Mouse (Mus musculus) forebrain, embryonic 15.5 days (tissue): Measurements from ENCODE around the gene Gm10643. TPM values are rescaled to one million over a fixed set of nuclear protein-coding genes. Genes with fewer than 3 reads are reported as not detected.

Experiments used
- ATAC-seq: fragments of 200-750 bp; cut with Nextera tagmentation; replicated peaks from 2 replicates; pipeline ENCODE4 v1.8.0; 2017; ENCODE audit warnings: mild to moderate bottlenecking, moderate TSS enrichment, moderate library complexity
- H3K27ac ChIP-seq: fragments of 300-500 bp; sonication (generic); replicated peaks from 2 replicates; pipeline ENCODE4 v1.5.1; 2015; ENCODE audit warnings: mild to moderate bottlenecking, inconsistent platforms
- H3K27me3 ChIP-seq: fragments of 300-500 bp; sonication (generic); 2 replicates; pipeline ENCODE4 v1.6.1; 2015; ENCODE audit warnings: inconsistent platforms
- H3K36me3 ChIP-seq: fragments of 300-500 bp; sonication (generic); 2 replicates; pipeline ENCODE4 v1.6.1; 2015; ENCODE audit warnings: mild to moderate bottlenecking, inconsistent platforms
- H3K4me1 ChIP-seq: fragments of 300-500 bp; sonication (generic); 2 replicates; pipeline ENCODE4 v1.6.1; 2015; ENCODE audit warnings: inconsistent platforms
- H3K4me2 ChIP-seq: fragments of 300-500 bp; sonication (generic); replicated peaks from 2 replicates; pipeline ENCODE4 v1.6.1; 2015; ENCODE audit warnings: mild to moderate bottlenecking, inconsistent platforms
- H3K4me3 ChIP-seq: fragments of 300-500 bp; sonication (generic); 2 replicates; pipeline ENCODE4 v1.5.1; 2015; ENCODE audit warnings: mild to moderate bottlenecking, inconsistent platforms
- H3K9ac ChIP-seq: fragments of 300-500 bp; sonication (generic); replicated peaks from 2 replicates; pipeline ENCODE4 v1.6.1; 2015; ENCODE audit warnings: mild to moderate bottlenecking, inconsistent platforms
- H3K9me3 ChIP-seq: fragments of 300-500 bp; sonication (generic); 2 replicates; pipeline ENCODE4 v1.6.1; 2016; ENCODE audit warnings: inconsistent platforms
- WGBS: fragments of 180-500 bp; shearing (Covaris S2); methylation state at CpG from one replicate; pipeline ENCODE4 v1.1.7; 2015; ENCODE audit warnings: mixed read lengths; 5-methylcytosine and 5-hydroxymethylcytosine counted together
- microRNA counts: library from miRNA; unstranded; fragments of <30 nt; microRNA quantifications from one replicate; lab custom pipeline; 2016
- microRNA-seq: library from miRNA; unstranded; fragments of <30 nt; microRNA quantifications from one replicate; pipeline ENCODE4, GENCODE M21; 2016
- polyA plus RNA-seq: library from polyadenylated mRNA; unstranded; fragments of >200 nt; fragmentation: Nextera tagmentation; extraction: Ambion mirVana; gene quantifications from 2 replicates; pipeline ENCODE4 v1.2.1, GENCODE M21; 2015

Gm10643 gene
- polyA plus RNA-seq, 1 experiment from 2014 or later: 1.3 TPM

- Histone ChIP-seq H3K4me1 (peaks cover 9% of the 10 kb centered on the region), H3K27me3 (peaks cover 26% of the 10 kb centered on the region), H3K4me3 (no peak overlapping the region), H3K27ac (no peak overlapping the region), H3K9ac (no peak overlapping the region), H3K4me2 (no peak overlapping the region), H3K36me3 (no peaks in the 10 kb centered on the region), H3K9me3 (no peaks in the 10 kb centered on the region)
- no peak for ATAC-seq
- WGBS: 9% methylated on average over 10 of the region's 10 CpGs
Measured at GRCm38 (mm10) chr8:84027449-84027848, 37.5 kb downstream of the Gm10643 start.

DNA sequence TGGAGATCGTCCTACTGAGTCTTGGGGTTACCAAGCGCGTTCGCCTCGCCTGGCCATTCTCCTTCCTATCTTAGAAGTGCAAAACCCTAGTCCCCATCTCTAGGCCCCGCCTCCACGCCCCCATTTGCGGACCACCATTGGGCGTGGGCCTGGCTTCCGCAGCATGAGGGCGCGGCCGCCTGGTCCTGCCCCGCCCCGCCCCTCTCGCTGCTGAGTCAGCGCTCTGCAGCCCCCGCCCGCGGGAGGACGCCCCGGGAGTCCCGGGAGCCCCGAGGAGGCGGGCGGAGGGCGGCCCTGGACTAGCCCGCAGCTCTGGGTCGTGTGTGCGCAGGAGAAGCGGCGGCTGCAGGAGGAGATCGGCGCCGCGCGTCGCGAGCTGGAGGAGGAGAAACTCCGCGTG lies 39.1 kb downstream of the Gm10643 start:
- H3K9ac ChIP-seq: peak overlapping the region; percentile 51
- ATAC-seq: peak; percentile 81
- H3K4me2 ChIP-seq: peak overlapping the region; percentile 82
- H3K27me3 ChIP-seq: peaks cover 26% of the 10 kb centered on the region
- peaks cover 9% of the 10 kb centered on the region for H3K4me1 ChIP-seq
- no peaks in the 10 kb centered on the region for H3K36me3 ChIP-seq
- no peaks in the 10 kb centered on the region for H3K9me3 ChIP-seq
- H3K4me3 ChIP-seq: peak overlapping the region; percentile 49
- H3K27ac ChIP-seq: no peak overlapping the region
- under 1% methylated on average over 41 of the region's 41 CpGs for WGBS

DNA sequence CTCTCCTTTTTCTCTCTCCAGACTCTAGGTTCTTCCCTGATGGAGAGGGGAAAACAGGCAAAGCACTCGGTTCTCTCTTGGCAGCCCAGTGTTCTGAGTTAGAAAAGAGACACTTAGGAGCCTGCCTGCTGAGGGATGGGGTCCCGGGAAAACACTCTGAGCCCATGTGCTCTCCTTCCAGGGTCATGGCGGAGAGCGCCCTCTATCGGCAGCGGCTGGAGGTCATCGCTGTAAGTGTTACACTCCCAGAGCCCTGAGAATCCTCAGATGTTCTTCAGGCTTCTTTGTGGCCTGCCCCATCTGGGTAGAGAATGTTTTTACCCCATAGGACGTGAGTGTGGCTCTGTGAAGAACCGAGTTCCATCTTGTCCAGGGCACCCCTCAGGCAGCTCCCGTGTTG lies 40.8 kb downstream of the Gm10643 start:
- H3K36me3 ChIP-seq: no peaks in the 10 kb centered on the region
- H3K27ac ChIP-seq: no peak overlapping the region
- H3K4me3 ChIP-seq: no peak overlapping the region
- H3K9ac ChIP-seq: no peak overlapping the region
- no peaks in the 10 kb centered on the region for H3K9me3 ChIP-seq
- ATAC-seq: no peak
- H3K4me1 ChIP-seq: peaks cover 9% of the 10 kb centered on the region
- no peak overlapping the region for H3K4me2 ChIP-seq
- peaks cover 29% of the 10 kb centered on the region for H3K27me3 ChIP-seq
- 10% methylated on average over 10 of the region's 10 CpGs for WGBS

DNA sequence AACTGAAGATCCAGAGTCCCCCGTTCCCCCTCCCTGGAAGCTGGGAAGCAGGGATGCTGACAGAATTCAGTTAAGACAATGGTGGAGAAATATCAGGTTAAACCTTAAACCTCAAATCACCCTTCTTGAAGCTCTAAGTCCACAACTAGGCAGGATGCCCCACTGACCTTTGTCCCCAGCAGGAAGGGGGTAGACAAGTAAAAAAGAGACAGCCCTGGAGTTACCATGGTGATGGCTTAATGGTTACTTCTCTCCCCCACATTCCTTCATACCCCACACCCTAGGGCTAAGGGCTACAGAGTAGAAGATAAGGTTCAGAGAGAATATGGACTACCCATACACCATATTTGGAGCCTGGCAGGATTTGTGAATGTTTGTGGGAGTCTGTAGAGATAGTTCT lies 41.3 kb downstream of the Gm10643 start:
- ATAC-seq: no peak
- Histone ChIP-seq H3K4me1 (peaks cover 9% of the 10 kb centered on the region), H3K9me3 (no peaks in the 10 kb centered on the region), H3K36me3 (no peaks in the 10 kb centered on the region), H3K27me3 (peaks cover 29% of the 10 kb centered on the region), H3K4me2 (no peak overlapping the region), H3K9ac (no peak overlapping the region), H3K4me3 (no peak overlapping the region), H3K27ac (no peak overlapping the region)
- 78% methylated on average over 1 of the region's 1 CpGs for WGBS

DNA sequence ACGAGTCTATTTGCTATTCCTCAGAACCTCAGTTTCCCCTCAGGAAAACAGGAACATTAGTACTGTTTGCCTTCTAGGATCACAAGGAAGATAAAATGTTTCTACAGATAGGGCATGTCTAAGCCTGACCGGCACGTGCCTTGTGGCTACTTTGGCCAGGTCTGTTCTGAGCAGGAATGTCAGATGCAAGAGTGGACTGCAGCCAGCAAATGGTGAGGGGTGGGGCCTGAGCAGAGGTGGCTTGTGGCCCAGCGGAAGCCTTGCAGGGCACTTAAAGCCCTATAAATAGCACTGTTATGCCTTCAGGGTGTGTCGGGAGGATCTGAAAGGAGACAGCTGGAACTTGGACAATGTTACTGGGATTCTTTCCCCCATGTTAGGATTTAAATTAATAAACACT lies 41.9 kb downstream of the Gm10643 start:
- H3K4me3 ChIP-seq: no peak overlapping the region
- no peaks in the 10 kb centered on the region for H3K36me3 ChIP-seq
- ATAC-seq: no peak
- 68% methylated on average over 5 of the region's 5 CpGs for WGBS
- H3K4me1 ChIP-seq: peaks cover 9% of the 10 kb centered on the region
- H3K4me2 ChIP-seq: no peak overlapping the region
- H3K9ac ChIP-seq: no peak overlapping the region
- H3K27ac ChIP-seq: no peak overlapping the region
- H3K9me3 ChIP-seq: no peaks in the 10 kb centered on the region
- H3K27me3 ChIP-seq: peaks cover 26% of the 10 kb centered on the region

DNA sequence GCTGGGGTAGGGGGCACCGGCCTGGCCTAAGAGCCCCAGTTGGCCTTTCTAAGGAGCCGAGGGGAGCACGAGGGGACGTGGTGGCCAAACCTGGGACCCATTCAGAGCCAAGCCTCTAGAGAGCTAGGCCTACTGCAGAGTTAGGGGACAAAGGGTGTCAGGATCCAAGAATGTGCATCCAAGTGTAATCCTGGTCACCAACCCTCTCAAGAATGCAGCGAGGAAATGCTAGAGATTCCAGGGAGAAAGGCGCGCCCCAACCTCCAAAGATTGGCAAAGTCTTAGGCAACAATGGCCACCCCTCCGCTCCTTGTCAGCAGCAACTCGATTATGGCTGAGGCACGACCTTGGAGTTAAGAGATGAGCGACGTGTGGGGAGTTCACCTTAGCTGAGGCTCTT lies 43.4 kb downstream of the Gm10643 start:
- Histone ChIP-seq H3K4me1 (peaks cover 9% of the 10 kb centered on the region), H3K27me3 (peaks cover 13% of the 10 kb centered on the region), H3K9me3 (no peaks in the 10 kb centered on the region), H3K36me3 (no peaks in the 10 kb centered on the region), H3K4me3 (no peak overlapping the region), H3K27ac (no peak overlapping the region), H3K9ac (no peak overlapping the region), H3K4me2 (no peak overlapping the region)
- ATAC-seq: no peak
- 45% methylated on average over 12 of the region's 12 CpGs for WGBS

GRCm38 (mm10) chr8:84021096-84021495 lies 43.8 kb downstream of the Gm10643 start, which contains the start of gene Palm3:
TSS of gene Palm3 (plus strand) at chr8:84021471.
- H3K36me3 ChIP-seq: no peaks in the 10 kb centered on the region

GRCm38 (mm10) chr8:84019738-84020137 lies 45.2 kb downstream of the Gm10643 start:
- Histone ChIP-seq H3K4me3 (no peak overlapping the region), H3K36me3 (no peaks in the 10 kb centered on the region), H3K27ac (no peak overlapping the region), H3K9me3 (no peaks in the 10 kb centered on the region), H3K4me1 (no peaks in the 10 kb centered on the region), H3K9ac (no peak overlapping the region), H3K4me2 (no peak overlapping the region), H3K27me3 (peaks cover 6% of the 10 kb centered on the region)
- 89% methylated on average over 9 of the region's 9 CpGs for WGBS
- ATAC-seq: no peak

More at GRCm38 (mm10) chr8:84021096-84021495, 43.8 kb downstream of the Gm10643 start, which contains the start of gene Palm3:
- Histone ChIP-seq H3K9ac (no peak within 1 kb of the TSS), H3K4me3 (no peak within 1 kb of the TSS), H3K9me3 (no peaks in the 10 kb centered on the region), H3K4me1 (peaks cover 5% of the 10 kb centered on the region), H3K27me3 (peaks cover 8% of the 10 kb centered on the region), H3K27ac (no peak within 1 kb of the TSS), H3K4me2 (no peak within 1 kb of the TSS)
- ATAC-seq: no peak
- WGBS: 11% methylated on average over 18 of the region's 18 CpGs

GRCm38 (mm10) chr8:84015833-84016232 lies 49.1 kb downstream of the Gm10643 start:
- H3K4me1 ChIP-seq: peaks cover 18% of the 10 kb centered on the region
- peaks cover 37% of the 10 kb centered on the region for H3K27me3 ChIP-seq
- H3K4me2 ChIP-seq: no peak overlapping the region
- 95% methylated on average over 5 of the region's 5 CpGs for WGBS
- no peak for ATAC-seq
- no peak overlapping the region for H3K27ac ChIP-seq
- H3K9me3 ChIP-seq: no peaks in the 10 kb centered on the region
- no peak overlapping the region for H3K9ac ChIP-seq
- no peaks in the 10 kb centered on the region for H3K36me3 ChIP-seq
- H3K4me3 ChIP-seq: no peak overlapping the region

MicroRNAs within 50 kb of the gene (microRNA counts, 519-probe panel; counts per million panel counts)
- microRNA mmu-miR-709 (lab: Ali Mortazavi, UCI): 2,134 counts per million, percentile 32 among the panel's probes with 10 or more counts

Small RNAs within 50 kb of the gene (microRNA-seq; reads per million reads assigned to microRNA genes)
- not detected for gene Mir709

Other genes starting within 250 kb of the Gm10643 start
- 56.2 and 57.0 TPM in 2 replicates for gene Adgrl1, start 165.0 kb downstream of the Gm10643 start, polyA plus RNA-seq
- gene Gm10644, start 109.9 kb downstream of the Gm10643 start, polyA plus RNA-seq: 0.74 and 0.95 TPM in 2 replicates
- gene Asf1b, start 109.6 kb downstream of the Gm10643 start, polyA plus RNA-seq: 20.7 and 22.2 TPM in 2 replicates
- 169 and 178 TPM in 2 replicates for gene Prkaca, start 92.1 kb downstream of the Gm10643 start, polyA plus RNA-seq
- gene Samd1, start 67.5 kb downstream of the Gm10643 start, polyA plus RNA-seq: 8.5 and 9.5 TPM in 2 replicates
- 1.4 TPM in 2 replicates for gene 1700067K01Rik, start 63.6 kb downstream of the Gm10643 start, polyA plus RNA-seq
- gene 2210011C24Rik, start 53.0 kb downstream of the Gm10643 start, polyA plus RNA-seq: not detected in 2 replicates
- gene Palm3, start 43.7 kb downstream of the Gm10643 start, polyA plus RNA-seq: 0.94 and 2.6 TPM in 2 replicates
- 0.41 and 0.68 TPM in 2 replicates for gene Il27ra, start 22.5 kb downstream of the Gm10643 start, polyA plus RNA-seq
- gene Rln3, start 20.1 kb downstream of the Gm10643 start, polyA plus RNA-seq: not detected in 2 replicates
- gene Rfx1, start 1.7 kb upstream of the Gm10643 start, polyA plus RNA-seq: 9.1 and 9.5 TPM in 2 replicates
- gene Dcaf15, start 39.6 kb upstream of the Gm10643 start, polyA plus RNA-seq: 17.8 and 19.3 TPM in 2 replicates
- gene Podnl1, start 60.9 kb upstream of the Gm10643 start, polyA plus RNA-seq: 0.32 TPM in 2 replicates
- 32.4 and 34.8 TPM in 2 replicates for gene Cc2d1a, start 82.8 kb upstream of the Gm10643 start, polyA plus RNA-seq
- gene 4930432K21Rik, start 82.9 kb upstream of the Gm10643 start, polyA plus RNA-seq: 2.4 and 2.7 TPM in 2 replicates
- gene Nanos3, start 120.1 kb upstream of the Gm10643 start, polyA plus RNA-seq: 6.2 and 7.1 TPM in 2 replicates
- 41.1 and 42.8 TPM in 2 replicates for gene Zswim4, start 171.9 kb upstream of the Gm10643 start, polyA plus RNA-seq
- 233 and 252 TPM in 2 replicates for gene D8Ertd738e, start 184.6 kb upstream of the Gm10643 start, polyA plus RNA-seq
- 53.3 and 58.8 TPM in 2 replicates for gene Mri1, start 192.2 kb upstream of the Gm10643 start, polyA plus RNA-seq
- gene Ccdc130, start 205.2 kb upstream of the Gm10643 start, polyA plus RNA-seq: 24.5 and 27.6 TPM in 2 replicates